Mouse (Mus musculus) stomach, embryonic 16.5 days (tissue): ENCODE measurements around the gene Tm9sf3. TPM values are rescaled to one million over a fixed set of nuclear protein-coding genes. Genes with fewer than 3 reads are reported as not detected.

Experiments used
- ATAC-seq: fragments of 200-750 bp; cut with Nextera tagmentation; 2 replicates; pipeline ENCODE4 v1.8.0; 2017; ENCODE audit warnings: moderate number of reproducible peaks, moderate TSS enrichment; ENCODE audit not compliant: insufficient read depth, low FRiP score
- H3K27ac ChIP-seq: fragments of 300-500 bp; sonication (generic); 2 replicates; pipeline ENCODE4 v1.5.1; 2014; ENCODE audit warnings: low read length
- H3K27me3 ChIP-seq: fragments of 300-500 bp; sonication (generic); 2 replicates; pipeline ENCODE4 v1.6.1; 2014; ENCODE audit warnings: low read length, control low read depth, mixed read lengths; ENCODE audit not compliant: control insufficient read depth, insufficient read depth
- H3K36me3 ChIP-seq: fragments of 300-500 bp; sonication (generic); 2 replicates; pipeline ENCODE4 v1.6.1; 2014; ENCODE audit warnings: low read length; ENCODE audit not compliant: control insufficient read depth, insufficient read depth
- H3K4me1 ChIP-seq: fragments of 300-500 bp; sonication (generic); 2 replicates; pipeline ENCODE4 v1.6.1; 2014; ENCODE audit warnings: low read length, control low read depth, mixed read lengths; ENCODE audit not compliant: control insufficient read depth, insufficient read depth
- H3K4me2 ChIP-seq: fragments of 300-500 bp; sonication (generic); 2 replicates; pipeline ENCODE4 v1.6.1; 2014; ENCODE audit warnings: low read depth, low read length, mixed read lengths
- H3K4me3 ChIP-seq: fragments of 300-500 bp; sonication (generic); replicated peaks from 2 replicates; pipeline ENCODE4 v1.5.1; 2014; ENCODE audit warnings: mild to moderate bottlenecking, low read length
- H3K9ac ChIP-seq: fragments of 300-500 bp; sonication (generic); 2 replicates; pipeline ENCODE4 v1.6.1; 2014; ENCODE audit warnings: low read length
- H3K9me3 ChIP-seq: fragments of 300-500 bp; sonication (generic); replicated peaks from 2 replicates; pipeline ENCODE4 v1.6.1; 2016; ENCODE audit warnings: low read length, control low read depth; ENCODE audit not compliant: control insufficient read depth
- WGBS: fragments of 180-500 bp; shearing (Covaris S2); extraction: QIAGEN DNeasy Blood & Tissue Kit; methylation state at CpG from one replicate; pipeline ENCODE4 v1.1.7; 2014; 5-methylcytosine and 5-hydroxymethylcytosine counted together
- polyA plus RNA-seq: library from polyadenylated mRNA; unstranded; fragments of >200 nt; fragmentation: Nextera tagmentation; extraction: Ambion mirVana; gene quantifications from 2 replicates; pipeline ENCODE4 v1.2.1, GENCODE M21; 2015

Tm9sf3 gene
- polyA plus RNA-seq, 1 experiment from 2014 or later = 151 TPM

DNA sequence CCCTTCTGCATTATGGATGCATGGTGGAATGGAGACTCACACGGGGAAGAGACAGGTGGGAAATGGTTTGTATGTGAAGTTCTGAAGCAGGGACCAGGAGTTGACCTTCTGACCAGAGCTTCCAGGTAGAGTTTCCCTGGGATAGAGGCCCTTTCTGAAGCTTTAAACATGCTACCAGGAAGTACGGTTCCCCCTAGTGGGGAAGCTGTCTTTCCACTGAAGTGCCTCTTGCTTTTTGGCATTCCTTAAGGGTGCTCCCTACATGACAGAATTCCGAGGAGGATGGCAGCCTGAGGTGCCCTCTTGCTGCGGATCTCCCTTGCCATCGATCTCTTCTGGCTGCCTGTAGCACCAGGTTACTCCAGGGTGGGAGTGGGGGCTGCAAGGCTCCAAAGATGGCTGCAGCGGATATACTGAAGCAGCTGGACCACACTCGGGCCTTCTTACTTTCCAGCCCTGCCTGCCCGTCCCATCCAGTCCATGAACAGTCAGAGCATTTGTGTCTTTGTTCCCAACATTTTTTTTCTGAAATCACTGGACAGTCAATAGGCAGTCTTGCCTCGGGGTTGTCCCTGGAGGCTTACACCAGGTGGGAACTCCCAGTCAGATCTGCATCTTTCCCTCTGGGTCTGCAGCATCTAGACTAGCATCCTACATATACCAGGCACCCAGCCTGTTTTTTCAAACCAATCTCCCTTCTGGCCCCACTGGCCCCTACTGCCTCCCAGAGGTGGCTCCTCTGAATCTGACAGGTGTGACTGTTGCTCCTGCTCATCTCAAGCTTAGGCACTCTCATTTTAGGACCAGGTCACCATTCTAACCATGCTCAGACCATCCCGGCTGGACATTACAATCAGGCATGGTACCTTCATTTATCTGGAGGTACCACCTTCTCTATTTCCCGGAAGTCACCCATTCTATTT, 59.4 kb downstream of the Tm9sf3 start:
- ATAC-seq = no peak
- H3K4me1 ChIP-seq = peaks cover 12% of the 10 kb centered on the region
- no peaks in the 10 kb centered on the region for H3K36me3 ChIP-seq
- H3K9ac ChIP-seq = no peak overlapping the region
- no peaks in the 10 kb centered on the region for H3K9me3 ChIP-seq
- no peak overlapping the region for H3K4me2 ChIP-seq
- no peak overlapping the region for H3K27ac ChIP-seq
- no peak overlapping the region for H3K4me3 ChIP-seq
- H3K27me3 ChIP-seq = peaks cover 24% of the 10 kb centered on the region
- WGBS = 66% methylated on average over 11 of the region's 11 CpGs

DNA sequence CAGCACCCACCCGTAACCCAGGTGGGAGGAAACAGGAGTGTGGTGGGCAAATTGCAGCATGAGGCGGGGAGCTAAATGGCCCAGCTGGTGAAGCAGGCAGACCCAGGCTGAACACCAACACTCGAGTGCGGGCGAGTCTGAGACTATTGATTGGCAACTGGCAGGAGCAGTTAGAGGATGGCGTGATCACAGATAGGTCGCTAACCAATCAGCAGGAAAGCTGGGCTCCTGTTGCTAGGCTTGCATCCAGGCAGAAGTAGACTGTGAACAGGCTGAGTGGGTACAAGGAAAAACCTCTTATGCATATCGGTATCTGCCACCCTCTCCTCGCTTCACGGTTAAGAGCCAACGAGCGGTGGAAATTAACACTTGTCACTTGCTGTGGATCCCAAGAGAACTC, 66.2 kb downstream of the Tm9sf3 start:
- no peak overlapping the region for H3K4me3 ChIP-seq
- H3K4me1 ChIP-seq = no peaks in the 10 kb centered on the region
- WGBS = 79% methylated on average over 12 of the region's 12 CpGs
- no peaks in the 10 kb centered on the region for H3K9me3 ChIP-seq
- no peak overlapping the region for H3K27ac ChIP-seq
- no peak for ATAC-seq
- no peak overlapping the region for H3K9ac ChIP-seq
- H3K27me3 ChIP-seq = no peaks in the 10 kb centered on the region
- no peaks in the 10 kb centered on the region for H3K36me3 ChIP-seq
- no peak overlapping the region for H3K4me2 ChIP-seq

DNA sequence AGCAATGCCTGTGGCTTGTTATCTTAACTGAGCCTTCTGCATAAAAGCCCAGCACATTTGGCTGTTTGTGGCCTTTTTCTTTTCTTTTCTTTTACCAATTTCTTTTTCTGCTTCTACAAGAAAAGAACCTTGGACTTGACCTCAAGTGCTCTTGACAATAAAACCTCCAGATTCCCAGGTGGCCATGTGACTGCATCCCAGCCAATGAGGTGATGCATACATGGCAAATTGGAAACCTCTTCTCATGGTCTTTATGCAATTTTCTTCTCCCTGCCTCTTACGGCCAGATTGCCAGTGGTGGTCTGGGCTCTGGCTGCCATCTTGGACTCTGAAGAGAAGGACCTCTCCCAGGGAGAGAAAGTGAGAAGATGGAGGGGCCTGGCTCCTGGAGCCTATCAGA, 70.4 kb downstream of the Tm9sf3 start:
- no peak for ATAC-seq

DNA sequence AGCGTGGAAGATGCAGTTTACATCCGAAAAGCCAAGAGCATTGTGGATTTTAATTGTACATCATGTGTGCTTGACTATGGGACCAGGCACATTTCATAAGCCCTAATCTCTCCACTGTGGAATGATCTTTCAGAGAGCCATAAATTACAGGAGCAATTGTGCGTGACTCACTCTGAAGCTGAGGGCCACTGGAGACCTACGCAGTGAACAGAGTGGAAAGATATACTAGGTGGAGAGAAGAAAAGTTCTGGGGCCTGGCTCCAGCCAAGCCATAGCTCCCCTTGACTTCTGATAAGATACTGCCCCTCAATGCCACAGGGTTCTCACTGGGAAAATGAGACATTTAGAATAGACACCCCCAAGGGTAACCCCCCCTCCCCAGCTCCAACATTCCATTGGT, 70.8 kb downstream of the Tm9sf3 start:
- no peak overlapping the region for H3K4me3 ChIP-seq

More for the DNA sequence above, 70.4 kb downstream of the Tm9sf3 start:
- Histone ChIP-seq H3K4me2 (no peak overlapping the region), H3K9me3 (no peaks in the 10 kb centered on the region), H3K27me3 (no peaks in the 10 kb centered on the region), H3K27ac (no peak overlapping the region), H3K4me3 (no peak overlapping the region), H3K9ac (no peak overlapping the region), H3K4me1 (no peaks in the 10 kb centered on the region), H3K36me3 (no peaks in the 10 kb centered on the region)
- WGBS = 78% methylated on average over 1 of the region's 1 CpGs

DNA sequence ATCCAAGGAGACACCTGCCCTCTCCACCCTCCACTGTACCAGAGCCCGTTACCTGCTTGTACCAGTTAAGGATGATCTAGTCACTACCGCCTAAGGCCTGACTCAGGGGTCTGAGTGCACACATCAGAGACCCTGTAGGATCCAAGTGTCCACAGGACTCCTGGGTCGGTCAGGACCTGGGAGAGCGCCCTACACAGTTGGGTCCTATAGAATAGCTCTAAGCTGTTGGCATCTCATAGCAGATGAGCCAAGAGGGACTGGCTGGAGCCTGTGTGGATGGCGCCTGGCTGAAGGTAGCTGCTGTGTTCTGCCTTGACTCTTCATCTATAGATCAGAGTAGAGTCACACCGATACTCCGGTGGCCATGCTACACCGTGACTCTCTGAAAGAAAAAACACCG, 72.1 kb downstream of the Tm9sf3 start:
- Histone ChIP-seq H3K9me3 (no peaks in the 10 kb centered on the region), H3K27ac (no peak overlapping the region), H3K4me3 (no peak overlapping the region), H3K9ac (no peak overlapping the region), H3K4me1 (no peaks in the 10 kb centered on the region), H3K4me2 (no peak overlapping the region), H3K27me3 (no peaks in the 10 kb centered on the region), H3K36me3 (no peaks in the 10 kb centered on the region)
- WGBS = 77% methylated on average over 9 of the region's 9 CpGs
- no peak for ATAC-seq

More for the DNA sequence above, 70.8 kb downstream of the Tm9sf3 start:
- no peak for ATAC-seq
- WGBS = 86% methylated on average over 4 of the region's 4 CpGs
- H3K27me3 ChIP-seq = no peaks in the 10 kb centered on the region
- H3K36me3 ChIP-seq = no peaks in the 10 kb centered on the region
- no peaks in the 10 kb centered on the region for H3K4me1 ChIP-seq
- no peak overlapping the region for H3K4me2 ChIP-seq
- no peak overlapping the region for H3K27ac ChIP-seq
- H3K9me3 ChIP-seq = no peaks in the 10 kb centered on the region
- H3K9ac ChIP-seq = no peak overlapping the region

DNA sequence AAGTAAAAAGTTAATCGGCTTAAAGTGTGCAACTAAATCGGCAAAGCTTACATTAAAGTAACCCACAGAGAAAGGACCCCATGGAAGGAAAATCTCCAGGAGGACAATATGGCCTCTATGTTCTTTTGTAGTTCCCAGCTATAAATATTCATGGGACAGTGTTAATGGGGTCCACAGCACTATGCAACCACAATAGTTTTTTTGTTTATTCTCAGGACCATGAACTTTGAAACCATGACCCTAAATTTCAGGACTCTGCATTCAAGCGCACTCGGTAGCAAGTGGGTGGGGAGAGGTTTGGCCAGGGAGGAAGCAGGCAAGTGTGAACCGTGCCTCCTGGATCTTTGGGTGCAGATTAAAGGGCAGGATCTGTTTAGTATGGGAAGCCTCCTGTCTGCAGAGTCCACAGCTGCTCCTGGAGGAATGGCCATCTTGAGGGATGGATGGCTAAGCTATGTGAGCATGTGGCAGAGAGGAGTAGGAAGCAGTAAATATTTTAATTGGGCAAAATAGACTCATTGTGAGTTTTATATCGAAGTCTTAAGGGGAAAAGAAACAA, 72.8 kb downstream of the Tm9sf3 start:
- H3K27me3 ChIP-seq = no peaks in the 10 kb centered on the region
- no peak overlapping the region for H3K4me2 ChIP-seq
- H3K9ac ChIP-seq = no peak overlapping the region
- no peak overlapping the region for H3K27ac ChIP-seq
- no peak for ATAC-seq
- no peaks in the 10 kb centered on the region for H3K9me3 ChIP-seq
- WGBS = 68% methylated on average over 6 of the region's 6 CpGs
- H3K36me3 ChIP-seq = no peaks in the 10 kb centered on the region
- no peaks in the 10 kb centered on the region for H3K4me1 ChIP-seq
- no peak overlapping the region for H3K4me3 ChIP-seq

DNA sequence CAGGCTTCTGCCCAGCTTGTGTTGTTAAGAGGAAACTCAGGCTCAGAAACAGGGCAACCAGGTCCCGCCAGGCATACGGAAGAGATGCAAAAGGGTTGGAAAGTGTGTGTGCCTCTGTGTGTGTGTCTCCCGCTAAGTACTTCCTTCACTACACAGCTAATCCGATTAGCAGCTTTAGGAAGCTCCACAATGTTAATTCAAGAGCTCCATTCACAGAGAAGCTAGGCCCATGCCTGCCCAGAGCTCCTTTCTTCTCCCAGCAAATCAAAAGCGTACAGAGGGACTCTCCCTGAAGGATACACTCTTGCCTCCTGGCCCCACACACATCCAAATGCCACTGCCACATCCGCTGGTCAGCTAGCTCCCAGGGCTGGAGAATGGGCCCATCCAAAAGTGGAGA, 86.5 kb downstream of the Tm9sf3 start:
- no peak for ATAC-seq
- Histone ChIP-seq H3K9me3 (no peaks in the 10 kb centered on the region), H3K36me3 (no peaks in the 10 kb centered on the region), H3K27me3 (no peaks in the 10 kb centered on the region), H3K4me1 (no peaks in the 10 kb centered on the region), H3K4me3 (no peak overlapping the region), H3K27ac (no peak overlapping the region), H3K4me2 (no peak overlapping the region), H3K9ac (no peak overlapping the region)
- WGBS = 40% methylated on average over 6 of the region's 6 CpGs

DNA sequence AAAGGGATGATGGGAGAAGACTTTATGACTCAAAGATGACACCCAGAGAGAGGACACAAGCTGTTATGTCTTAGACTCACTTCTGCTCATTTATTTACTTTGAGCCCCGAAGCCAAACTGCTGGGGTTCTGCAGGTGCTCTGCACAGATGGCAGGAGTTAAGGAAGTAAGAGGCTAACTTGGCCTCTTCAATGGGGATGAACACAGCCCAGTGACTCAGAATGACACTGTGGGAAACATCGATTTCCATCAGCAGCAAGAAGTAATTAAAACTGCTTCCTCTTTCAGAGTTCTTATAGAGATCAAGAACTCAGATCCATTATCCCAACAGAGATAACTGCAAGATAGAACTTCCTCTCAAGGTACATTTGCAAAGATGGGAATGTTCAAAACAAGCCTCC, 86.9 kb downstream of the Tm9sf3 start:
- WGBS = 56% methylated on average over 2 of the region's 2 CpGs

DNA sequence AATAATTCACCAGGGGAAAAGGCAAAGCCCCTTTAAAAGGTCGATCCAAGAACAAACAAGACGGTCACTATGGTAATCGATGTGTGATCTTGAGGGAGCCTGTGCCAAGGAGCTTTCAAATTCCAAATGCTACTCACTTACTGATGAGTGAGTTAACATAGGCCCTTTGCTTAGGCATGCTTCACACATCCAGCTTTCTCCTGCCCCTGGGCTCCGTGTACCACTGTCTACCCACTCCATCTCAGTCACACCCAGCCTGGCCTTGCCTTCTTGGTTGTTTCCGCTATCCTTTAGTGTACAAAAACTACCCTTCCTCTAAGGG, 97.9 kb downstream of the Tm9sf3 start:
- H3K4me1 ChIP-seq = no peaks in the 10 kb centered on the region
- H3K27ac ChIP-seq = no peak overlapping the region
- H3K9me3 ChIP-seq = no peaks in the 10 kb centered on the region
- no peak overlapping the region for H3K9ac ChIP-seq
- no peaks in the 10 kb centered on the region for H3K36me3 ChIP-seq
- H3K4me2 ChIP-seq = no peak overlapping the region
- no peak for ATAC-seq
- WGBS = 65% methylated on average over 5 of the region's 5 CpGs
- no peak overlapping the region for H3K4me3 ChIP-seq
- no peaks in the 10 kb centered on the region for H3K27me3 ChIP-seq

More for the DNA sequence above, 86.9 kb downstream of the Tm9sf3 start:
- Histone ChIP-seq H3K27me3 (no peaks in the 10 kb centered on the region), H3K4me1 (no peaks in the 10 kb centered on the region), H3K9me3 (no peaks in the 10 kb centered on the region), H3K4me3 (no peak overlapping the region), H3K9ac (no peak overlapping the region), H3K27ac (no peak overlapping the region), H3K36me3 (no peaks in the 10 kb centered on the region), H3K4me2 (no peak overlapping the region)
- ATAC-seq = no peak
